Mouse (Mus musculus): ENCODE results near the gene Hist1h2ao.
"Not testable (repeated sequence)": the region's sequence is repeated elsewhere in the genome, so short reads cannot be mapped to it uniquely, and the experiment has no call there.

The Hist1h2ao gene

DNA sequence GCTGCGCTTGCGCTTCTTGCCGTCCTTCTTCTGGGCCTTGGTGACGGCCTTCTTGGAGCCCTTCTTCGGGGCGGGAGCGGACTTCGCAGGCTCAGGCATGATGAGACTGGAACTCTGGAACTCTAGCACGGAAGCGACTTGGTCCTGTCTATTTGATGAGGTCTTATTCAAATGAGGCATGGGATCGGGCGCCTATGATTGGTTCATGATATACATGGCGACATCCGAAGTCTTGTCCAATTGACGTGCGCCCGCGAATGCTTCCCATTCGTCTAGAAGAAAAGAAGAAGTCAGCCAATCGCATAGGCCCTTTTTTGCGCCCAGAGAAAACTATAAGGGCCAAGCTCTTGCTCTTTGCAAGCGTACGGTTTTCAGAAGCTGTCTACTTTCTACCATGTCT is at the start of gene Hist1h2ao, which contains the start of gene Hist1h2bq:
Gene Hist1h2ao, plus strand, starts transcription at position 393 of the 400 bp plus-strand sequence.
Gene Hist1h2bq, minus strand, starts transcription at position 125 of the 400 bp plus-strand sequence.
- in situ Hi-C loops (cut with MboI; ENCODE audit: low pct_unique_long_range_greater_than_20kb in 1 of 2, low sequenced_read_pairs in 2 of 2, unreplicated experiment in 1 of 2) = not testable (repeated sequence)

DNA sequence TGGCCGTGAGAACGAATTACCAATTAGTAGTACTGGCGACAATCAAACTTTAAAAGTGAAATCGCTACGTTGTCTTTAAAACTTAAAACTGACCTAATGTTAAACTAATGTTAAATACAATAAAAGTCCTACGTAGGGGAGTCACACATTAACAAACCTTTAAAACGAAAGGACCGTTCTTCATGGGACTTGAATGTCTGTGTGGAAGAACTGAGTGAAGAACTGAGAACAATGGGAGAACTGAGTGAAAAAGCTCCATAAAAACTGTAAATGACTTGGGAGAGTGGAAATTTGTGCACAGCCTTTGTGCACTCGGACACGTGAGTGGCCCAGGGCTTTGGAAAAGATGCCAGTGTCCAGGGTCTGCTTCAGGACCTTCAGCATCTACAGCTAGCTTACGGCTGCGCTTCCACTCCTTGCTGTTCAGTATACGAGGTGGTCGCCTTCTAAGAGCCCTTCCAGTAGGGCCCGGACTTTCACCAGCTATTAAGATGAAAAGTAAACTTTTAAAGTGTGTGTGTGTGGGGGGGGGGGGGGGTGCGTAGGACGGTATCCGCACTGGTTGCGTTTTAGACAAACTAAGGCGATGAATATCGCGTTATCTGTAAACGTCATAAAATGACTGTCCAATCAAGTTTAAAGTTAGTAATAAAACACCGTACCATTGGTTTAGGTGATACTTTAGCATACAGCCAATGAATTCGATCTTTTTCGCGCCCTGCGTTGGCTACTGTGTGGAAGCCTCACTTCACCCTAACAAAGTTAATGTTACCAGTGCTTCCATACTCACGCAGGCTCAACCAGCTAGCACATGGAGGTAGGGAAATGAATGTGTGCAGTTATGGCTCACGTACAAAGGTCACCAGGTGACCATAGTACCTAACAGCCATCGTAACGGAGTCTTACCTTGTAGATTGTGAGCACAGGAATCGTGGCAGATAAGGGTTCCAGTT is 31.2 kb upstream of the Hist1h2ao start:
- in situ Hi-C loops (cut with MboI; ENCODE audit: low pct_unique_long_range_greater_than_20kb in 1 of 2, low sequenced_read_pairs in 2 of 2, unreplicated experiment in 1 of 2) = no loop called here

DNA sequence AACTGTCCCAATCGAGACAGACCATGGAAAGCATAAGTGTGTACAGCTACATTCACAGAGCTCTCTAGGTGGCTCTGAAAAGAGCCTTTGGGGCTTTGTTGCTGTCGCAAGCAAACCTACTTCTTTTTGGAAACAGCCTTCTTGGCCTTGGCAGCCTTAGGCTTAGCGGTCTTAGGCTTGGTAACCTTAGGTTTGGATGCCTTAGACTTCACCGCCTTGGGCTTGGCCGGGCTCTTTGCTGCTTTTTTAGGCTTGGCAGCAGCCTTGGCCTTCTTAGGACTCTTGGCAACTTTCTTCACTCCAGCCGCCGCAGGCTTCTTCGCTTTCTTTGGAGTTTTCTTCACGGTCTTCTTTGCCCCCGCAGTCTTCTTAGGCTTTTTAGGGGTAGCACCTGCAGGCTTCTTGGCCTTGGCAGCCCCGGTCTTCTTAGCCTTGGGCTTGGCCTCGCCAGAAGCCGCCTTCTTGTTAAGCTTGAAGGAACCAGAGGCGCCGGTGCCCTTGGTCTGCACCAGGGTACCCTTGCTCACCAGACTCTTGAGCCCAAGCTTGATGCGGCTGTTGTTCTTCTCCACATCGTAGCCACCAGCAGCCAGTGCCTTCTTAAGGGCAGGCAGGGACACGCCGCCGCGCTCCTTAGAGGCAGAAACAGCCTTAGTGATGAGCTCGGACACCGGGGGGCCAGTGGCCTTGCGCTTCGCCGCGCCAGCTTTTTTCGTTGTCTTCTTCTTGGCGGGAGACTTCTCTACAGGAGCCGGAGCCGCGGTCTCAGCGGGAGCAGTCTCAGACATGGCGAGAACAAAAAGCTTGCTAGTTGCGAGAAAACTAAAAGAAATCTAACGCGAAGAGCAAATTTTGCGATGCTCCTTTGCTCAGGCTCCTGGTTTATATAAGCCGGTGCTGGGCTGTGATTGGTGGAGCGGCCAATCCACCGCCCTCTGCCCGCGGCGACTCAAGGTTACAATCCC is 30.2 kb upstream of the Hist1h2ao start, which contains the start of gene Hist1h1b:
Gene Hist1h1b, minus strand, starts transcription at position 859 of the 965 bp plus-strand sequence.
- in situ Hi-C loops (cut with MboI; ENCODE audit: low pct_unique_long_range_greater_than_20kb in 1 of 2, low sequenced_read_pairs in 2 of 2, unreplicated experiment in 1 of 2) = no loop called here

DNA sequence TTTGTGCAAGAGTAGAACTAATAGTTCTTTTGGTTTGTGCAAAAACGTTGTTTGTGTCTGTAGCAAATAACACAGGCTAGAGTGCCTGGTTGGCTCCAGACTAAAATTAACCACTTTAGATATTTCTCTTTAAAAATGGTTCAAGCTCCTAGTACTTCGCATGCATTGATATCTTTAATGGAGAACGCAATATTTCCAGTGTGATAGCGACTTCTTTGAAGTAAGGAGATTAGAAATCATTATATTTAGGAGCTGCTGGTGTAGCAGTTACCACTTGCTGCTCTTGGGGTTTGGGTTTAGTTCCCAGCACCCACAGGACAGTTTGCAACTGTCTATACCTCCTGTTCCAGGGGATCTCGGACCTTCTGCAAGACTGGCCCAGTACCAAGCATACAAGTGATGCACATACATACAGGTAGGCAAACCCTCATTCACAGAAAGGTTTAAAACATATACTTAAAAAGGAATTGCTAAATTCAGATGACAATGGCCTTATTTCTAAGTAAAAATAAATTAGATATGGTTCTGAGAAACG is 29.2 kb upstream of the Hist1h2ao start:
- in situ Hi-C loops (cut with MboI; ENCODE audit: low pct_unique_long_range_greater_than_20kb in 1 of 2, low sequenced_read_pairs in 2 of 2, unreplicated experiment in 1 of 2) = no loop called here

DNA sequence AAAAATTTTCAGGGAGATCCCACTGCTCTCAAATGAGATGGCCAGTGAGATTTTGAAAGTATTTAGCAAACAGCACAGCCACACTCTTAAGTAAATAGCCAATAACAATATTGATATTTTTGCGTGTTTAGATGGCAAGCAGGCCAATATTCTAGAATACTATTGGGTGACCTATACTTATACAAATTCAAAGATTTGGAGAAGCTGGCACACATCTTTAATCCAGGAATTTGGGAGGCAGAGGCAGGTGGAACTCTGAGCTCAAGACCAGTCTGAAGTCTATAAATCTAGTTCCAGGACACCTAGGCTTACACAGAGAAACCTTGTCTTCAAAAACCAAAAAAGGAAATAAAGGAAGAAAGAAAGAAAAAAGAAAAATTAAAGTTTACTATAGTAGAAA is 28.6 kb upstream of the Hist1h2ao start:
- in situ Hi-C loops (cut with MboI; ENCODE audit: low pct_unique_long_range_greater_than_20kb in 1 of 2, low sequenced_read_pairs in 2 of 2, unreplicated experiment in 1 of 2) = no loop called here

DNA sequence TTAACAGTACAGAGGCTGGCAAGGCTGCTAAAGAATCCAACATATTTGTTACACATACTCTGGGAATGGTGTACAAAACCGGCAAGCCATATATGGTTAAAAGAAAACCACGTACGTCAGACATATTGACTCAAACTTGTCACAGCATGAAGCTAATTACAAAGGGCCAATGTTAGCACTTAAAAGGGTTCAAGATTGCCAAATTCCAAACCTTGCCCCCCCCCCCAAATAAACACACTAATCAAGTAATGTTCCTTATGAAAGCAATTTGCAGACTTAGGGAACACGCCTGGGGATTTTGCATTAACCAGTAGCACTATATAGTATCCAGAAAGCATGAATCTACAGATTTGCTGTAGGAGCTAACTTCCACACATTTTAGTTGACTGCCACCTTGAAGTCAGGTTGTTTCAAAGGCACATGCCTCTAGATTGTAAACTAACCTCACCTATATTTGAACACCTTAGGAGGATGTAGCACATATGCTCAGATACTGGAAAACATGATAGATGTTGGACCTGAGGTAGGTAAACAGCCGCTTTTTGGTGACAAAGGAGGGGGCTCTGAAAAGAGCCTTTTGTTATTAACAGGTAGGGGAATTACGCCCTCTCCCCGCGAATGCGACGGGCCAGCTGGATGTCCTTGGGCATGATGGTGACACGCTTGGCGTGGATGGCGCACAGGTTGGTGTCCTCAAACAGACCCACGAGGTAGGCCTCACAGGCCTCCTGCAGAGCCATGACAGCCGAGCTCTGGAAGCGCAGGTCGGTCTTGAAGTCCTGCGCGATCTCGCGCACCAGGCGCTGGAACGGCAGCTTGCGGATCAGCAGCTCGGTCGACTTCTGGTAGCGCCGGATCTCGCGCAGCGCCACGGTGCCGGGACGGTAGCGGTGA is 27.7 kb upstream of the Hist1h2ao start:
- in situ Hi-C loops (cut with MboI; ENCODE audit: low pct_unique_long_range_greater_than_20kb in 1 of 2, low sequenced_read_pairs in 2 of 2, unreplicated experiment in 1 of 2) = not testable (repeated sequence)

DNA sequence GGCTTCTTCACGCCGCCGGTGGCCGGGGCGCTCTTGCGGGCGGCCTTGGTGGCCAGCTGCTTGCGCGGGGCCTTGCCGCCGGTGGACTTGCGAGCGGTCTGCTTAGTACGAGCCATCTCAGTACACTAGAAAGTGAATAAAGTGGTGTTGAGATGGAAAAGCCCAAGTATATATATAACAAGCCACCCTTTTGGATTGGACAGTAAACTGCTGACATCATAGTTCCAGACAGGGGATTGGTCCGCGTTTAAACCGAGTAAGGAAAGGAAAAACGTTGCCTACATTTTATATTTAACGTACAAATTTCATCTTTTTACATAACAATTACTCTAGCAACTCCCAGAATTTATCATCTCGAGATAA is 27.0 kb upstream of the Hist1h2ao start, which contains the start of gene Hist1h3i:
Gene Hist1h3i, minus strand, starts transcription at position 116 of the 363 bp plus-strand sequence.
- in situ Hi-C loops (cut with MboI; ENCODE audit: low pct_unique_long_range_greater_than_20kb in 1 of 2, low sequenced_read_pairs in 2 of 2, unreplicated experiment in 1 of 2) = no loop called here

DNA sequence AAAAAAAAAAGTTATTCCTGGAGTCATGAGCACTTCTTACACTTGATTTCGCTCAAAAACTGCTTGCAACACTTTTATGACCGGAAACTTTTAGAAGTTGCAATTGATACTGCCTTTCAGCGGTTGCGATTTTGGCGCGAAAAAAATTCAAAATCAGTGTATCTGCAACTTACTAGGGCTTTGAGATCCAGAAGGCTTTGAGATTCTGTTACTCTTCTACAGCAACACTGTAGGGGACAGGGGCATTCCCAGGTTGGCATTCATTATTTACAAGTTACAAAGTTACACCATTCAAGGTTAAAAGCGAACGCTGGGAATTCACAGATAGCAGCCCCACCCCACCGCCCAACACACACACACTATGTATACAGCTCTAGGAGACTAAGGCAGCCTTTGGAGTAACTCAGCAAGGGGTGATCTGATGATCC is 26.5 kb upstream of the Hist1h2ao start:
- in situ Hi-C loops (cut with MboI; ENCODE audit: low pct_unique_long_range_greater_than_20kb in 1 of 2, low sequenced_read_pairs in 2 of 2, unreplicated experiment in 1 of 2) = no loop called here

DNA sequence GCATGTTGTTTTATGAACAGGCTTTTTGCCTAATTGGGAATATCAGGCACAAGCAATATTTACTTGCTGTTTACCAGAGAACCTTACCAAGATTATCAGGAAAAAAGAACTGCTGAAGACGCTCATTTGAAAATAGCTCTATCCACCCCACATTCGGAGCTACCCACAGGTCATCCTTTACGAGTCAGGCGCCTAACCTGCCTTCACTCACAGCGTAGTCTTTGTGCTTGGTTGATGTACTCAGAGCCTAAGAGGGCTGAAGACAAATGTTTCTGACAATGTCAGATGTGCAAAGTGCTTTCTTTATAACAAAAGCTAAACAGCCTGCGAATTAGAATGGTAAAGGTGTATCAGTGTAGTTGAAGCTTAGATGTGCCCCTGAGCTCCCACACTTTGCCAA is 26.0 kb upstream of the Hist1h2ao start:
- in situ Hi-C loops (cut with MboI; ENCODE audit: low pct_unique_long_range_greater_than_20kb in 1 of 2, low sequenced_read_pairs in 2 of 2, unreplicated experiment in 1 of 2) = no loop called here

DNA sequence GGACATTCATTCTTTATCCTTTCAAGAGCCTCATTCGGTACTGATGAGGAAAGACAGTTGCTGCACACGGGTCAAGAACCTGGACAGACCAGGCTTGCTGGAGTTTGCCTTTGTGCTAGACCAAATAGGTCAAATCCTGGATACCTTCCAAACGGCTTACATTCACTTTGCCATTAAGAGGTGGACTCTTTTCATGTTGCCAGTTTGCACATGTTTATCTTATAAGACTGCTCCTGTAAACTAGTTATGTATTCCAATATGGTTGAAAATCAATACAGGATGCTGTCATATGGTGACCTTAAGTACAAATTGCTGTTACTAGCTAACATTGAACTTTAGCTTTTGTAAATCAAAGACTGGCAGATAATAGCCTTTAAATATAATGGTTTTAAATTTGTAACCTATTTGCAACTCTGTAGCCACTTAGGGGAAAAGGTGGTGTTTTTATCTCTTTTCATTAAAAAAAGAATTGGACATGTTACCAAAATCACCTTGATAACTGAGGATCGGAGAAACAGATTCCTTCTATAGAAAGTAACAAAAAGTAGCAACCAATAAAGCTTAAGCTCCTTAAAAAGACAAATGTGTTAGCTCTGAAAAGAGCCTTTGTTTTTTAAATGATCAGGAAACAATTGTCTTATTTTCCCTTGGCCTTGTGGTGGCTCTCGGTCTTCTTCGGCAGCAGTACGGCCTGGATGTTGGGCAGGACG is 23.9 kb upstream of the Hist1h2ao start:
- in situ Hi-C loops (cut with MboI; ENCODE audit: low pct_unique_long_range_greater_than_20kb in 1 of 2, low sequenced_read_pairs in 2 of 2, unreplicated experiment in 1 of 2) = no loop called here

DNA sequence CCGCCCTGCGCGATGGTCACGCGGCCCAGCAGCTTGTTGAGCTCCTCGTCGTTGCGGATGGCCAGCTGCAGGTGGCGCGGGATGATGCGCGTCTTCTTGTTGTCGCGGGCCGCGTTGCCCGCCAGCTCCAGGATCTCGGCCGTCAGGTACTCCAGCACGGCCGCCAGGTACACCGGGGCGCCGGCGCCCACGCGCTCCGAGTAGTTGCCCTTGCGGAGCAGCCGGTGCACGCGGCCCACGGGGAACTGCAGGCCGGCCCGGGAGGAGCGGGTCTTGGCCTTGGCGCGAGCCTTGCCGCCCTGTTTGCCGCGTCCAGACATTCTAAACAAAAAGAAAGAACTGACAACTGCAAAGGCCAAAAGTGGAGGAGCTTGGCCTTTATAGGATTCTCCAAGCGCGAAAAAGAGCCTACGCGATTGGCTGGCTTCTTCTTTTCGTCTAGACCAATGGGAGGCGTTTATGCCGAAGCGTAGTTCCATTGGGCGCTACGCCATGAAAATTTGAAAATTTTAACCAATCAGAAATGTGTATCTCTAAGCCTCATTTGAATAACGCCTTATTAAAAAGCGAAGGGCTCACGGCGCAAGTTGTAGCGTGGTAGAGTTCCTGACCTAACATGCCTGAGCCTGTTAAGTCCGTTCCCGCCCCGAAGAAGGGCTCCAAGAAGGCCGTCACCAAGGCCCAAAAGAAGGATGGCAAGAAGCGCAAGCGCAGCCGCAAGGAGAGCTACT is 23.2 kb upstream of the Hist1h2ao start, which contains the start of the genes Hist1h2an and Hist1h2bp:
Gene Hist1h2an, minus strand, starts transcription at position 320 of the 731 bp plus-strand sequence.
Gene Hist1h2bp, plus strand, starts transcription at position 563 of the 731 bp plus-strand sequence.
- in situ Hi-C loops (cut with MboI; ENCODE audit: low pct_unique_long_range_greater_than_20kb in 1 of 2, low sequenced_read_pairs in 2 of 2, unreplicated experiment in 1 of 2) = not testable (repeated sequence)

DNA sequence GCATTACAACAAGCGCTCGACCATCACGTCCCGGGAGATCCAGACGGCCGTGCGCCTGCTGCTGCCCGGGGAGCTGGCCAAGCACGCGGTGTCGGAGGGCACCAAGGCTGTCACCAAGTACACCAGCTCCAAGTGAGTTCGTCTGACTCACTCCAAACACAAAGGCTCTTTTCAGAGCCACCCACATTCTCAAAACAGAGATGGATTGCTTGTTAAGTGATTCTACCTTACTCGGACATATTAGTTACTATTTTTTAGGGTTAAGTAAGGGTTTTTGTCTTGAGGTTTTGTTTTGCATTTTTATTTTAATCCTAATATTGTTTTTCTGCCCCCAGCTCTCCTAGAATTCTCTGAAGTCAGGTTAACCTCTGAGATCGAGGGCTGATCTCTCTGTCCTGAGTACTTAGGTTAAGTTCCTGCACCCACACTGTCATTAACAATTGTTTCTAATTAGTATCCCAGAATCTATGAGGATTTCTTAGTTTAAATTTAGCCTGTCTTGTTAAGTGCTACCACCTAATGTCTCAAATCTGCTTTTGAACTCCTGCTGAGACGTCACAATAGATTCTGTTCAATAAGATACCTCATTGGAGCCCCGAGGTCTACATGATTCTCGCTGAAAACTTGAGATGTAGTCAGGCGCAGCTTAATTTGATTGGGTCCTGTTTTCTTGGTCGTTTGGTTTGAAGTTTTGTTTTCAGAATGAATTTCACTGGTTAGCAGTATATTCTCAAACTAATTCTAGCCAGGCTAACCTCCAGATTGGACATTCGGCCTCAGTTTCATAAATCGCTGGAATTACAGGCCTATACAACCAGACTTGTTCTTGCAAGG is 22.3 kb upstream of the Hist1h2ao start:
- in situ Hi-C loops (cut with MboI; ENCODE audit: low pct_unique_long_range_greater_than_20kb in 1 of 2, low sequenced_read_pairs in 2 of 2, unreplicated experiment in 1 of 2) = no loop called here

DNA sequence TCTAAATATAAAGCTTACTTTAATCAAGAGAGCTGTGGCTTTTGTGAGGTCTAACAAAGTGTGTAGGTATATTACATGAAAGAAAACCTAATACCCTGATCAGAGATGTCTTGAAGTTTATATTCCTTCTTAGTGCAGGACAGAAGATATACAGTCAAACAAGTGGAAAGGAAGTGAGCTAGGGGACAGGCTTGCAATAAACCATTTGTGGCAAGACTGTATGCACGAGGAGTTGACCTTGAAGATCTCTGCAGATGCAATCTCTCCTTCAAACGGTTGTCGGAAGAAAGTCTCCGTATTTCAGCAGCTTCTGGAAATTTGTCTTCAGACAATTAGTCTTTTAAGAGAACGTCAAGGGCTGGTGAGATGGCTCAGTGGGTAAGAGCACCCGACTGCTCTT is 20.3 kb upstream of the Hist1h2ao start:
- in situ Hi-C loops (cut with MboI; ENCODE audit: low pct_unique_long_range_greater_than_20kb in 1 of 2, low sequenced_read_pairs in 2 of 2, unreplicated experiment in 1 of 2) = no loop called here

DNA sequence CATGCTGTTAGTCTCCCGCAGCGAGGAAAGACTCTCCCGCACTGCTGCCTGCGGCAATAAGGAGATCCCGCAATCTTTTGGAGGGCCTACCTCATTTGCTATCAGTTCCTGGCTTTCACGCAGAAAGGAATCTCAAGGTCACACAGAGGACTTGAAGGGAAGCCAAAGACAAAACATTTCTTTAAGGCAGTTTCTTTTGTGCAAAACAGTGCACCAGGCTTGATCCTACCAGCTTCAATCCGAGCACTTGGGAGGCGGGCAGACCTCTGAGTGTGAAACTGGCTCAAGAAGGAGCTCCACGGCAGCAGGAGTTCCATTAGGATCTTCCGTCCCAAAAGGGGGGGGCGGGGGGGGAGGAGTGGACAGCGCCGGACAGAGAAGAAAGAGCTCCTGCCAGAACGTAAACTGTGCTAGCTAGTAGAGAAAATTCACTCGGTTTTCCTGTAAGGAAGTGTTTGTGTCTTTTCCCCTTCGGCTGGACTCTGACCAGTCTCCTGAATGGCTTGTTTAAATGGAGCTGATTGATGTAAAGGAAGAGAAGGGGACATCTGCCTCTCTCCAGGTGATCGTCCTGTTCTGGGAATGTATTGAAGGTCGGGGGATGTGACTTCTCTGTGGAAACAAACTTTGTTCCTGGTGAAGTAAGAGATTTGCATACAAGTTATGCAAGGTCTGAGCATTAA is 19.5 kb upstream of the Hist1h2ao start:
- in situ Hi-C loops (cut with MboI; ENCODE audit: low pct_unique_long_range_greater_than_20kb in 1 of 2, low sequenced_read_pairs in 2 of 2, unreplicated experiment in 1 of 2) = no loop called here

DNA sequence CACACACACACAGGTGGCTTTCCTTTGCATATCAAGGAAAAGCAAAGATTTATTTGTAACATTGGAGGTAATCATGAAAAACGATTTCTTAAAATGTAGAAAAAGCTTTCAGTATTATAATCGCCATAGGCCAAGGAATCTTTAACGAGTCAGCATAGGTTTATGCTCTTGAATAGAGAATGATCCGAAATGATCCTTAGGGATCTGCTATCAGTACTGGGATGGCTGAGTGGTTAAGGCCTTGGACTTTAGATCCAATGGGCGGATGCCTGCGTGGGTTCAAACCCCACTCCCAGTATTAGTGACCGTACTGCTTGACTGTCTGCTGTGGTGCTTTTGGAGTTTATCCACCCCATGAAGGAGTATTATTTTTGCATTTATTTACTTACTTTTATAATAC is 14.7 kb upstream of the Hist1h2ao start:
- in situ Hi-C loops (cut with MboI; ENCODE audit: low pct_unique_long_range_greater_than_20kb in 1 of 2, low sequenced_read_pairs in 2 of 2, unreplicated experiment in 1 of 2) = no loop called here

All from mouse embryonic stem cell (cell line).